Mouse (Mus musculus): ENCODE measurements at regions not wholly inside any gene's neighbourhood (a gene's known extent, or its start where the extent isn't known, plus 50 kb on each side); places are given as distances from the start of the nearest gene placed in this dataset.

DNA sequence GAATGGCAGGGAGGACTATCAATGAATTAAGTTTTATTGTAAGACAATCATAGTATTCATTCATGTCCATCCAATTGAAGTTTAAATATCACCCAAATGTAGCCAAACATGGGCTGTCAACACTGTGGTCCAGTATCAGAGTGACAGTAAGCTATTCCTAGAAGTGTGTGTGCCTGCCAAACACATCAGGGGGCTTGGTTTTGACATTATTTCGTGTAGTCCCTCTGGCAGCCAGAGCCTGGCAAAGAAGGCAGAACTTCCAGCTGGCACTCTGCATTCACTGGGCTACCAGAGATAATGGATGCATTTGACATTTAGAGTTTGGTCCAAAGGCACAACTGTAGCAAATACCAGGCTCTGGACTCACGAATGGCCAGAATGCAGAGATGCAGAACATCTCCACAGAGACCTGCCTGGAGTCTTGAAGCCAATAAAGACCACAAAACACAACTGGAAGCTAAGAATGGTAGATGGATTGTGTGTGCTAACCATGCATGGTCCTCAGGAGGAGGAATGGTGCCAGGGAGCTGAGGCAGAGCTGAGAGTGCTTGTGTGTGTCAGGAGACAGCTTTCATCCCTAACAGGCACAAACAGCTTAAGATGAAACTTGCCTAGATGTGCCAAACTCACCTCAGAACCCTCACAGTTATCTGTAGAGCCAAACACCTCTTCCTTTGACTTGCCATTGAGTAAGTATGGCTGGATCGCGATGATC lies 210.9 kb downstream of the Lrig3 start:
- no peak for DNase-seq

DNA sequence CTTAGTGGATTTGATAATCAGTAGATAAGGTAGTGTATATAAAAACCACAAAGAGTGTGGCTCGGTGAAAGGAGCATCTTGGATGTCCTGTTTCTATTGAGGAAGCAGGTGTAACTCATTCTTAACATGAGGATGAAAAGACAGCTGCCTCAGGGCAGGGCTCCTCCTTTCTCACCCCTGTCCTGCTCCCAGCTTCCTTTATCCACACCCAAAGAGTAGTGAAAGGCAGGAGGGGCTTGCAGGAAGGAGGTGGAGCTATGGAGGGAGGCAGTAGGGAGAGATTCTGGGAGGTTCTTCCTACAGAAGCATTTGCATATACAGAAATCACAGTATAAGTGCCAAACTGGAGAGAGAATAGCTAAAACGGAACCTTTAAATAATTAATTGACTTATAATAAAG lies 216.4 kb downstream of the Lrig3 start:
- no peak for DNase-seq

DNA sequence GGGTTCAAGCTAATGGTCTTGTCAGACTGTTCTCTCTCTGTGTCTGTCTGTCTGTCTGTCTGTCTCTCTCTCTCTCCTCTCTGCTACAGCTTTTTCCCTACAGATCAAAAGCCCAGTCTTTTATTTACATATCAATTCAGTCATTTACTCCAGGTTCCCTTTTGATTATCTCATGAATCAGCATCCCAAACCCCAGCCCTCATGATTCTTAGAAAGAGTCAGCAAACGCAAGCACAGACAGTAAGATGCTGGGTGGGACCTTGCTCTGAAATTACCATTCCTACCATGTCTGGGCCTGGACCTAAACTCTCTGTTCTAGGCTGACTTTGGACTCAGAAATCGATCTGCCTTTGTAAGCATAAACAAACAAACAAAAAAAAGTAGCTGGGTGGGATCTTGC lies 218.0 kb downstream of the Lrig3 start:
- no peak for DNase-seq

DNA sequence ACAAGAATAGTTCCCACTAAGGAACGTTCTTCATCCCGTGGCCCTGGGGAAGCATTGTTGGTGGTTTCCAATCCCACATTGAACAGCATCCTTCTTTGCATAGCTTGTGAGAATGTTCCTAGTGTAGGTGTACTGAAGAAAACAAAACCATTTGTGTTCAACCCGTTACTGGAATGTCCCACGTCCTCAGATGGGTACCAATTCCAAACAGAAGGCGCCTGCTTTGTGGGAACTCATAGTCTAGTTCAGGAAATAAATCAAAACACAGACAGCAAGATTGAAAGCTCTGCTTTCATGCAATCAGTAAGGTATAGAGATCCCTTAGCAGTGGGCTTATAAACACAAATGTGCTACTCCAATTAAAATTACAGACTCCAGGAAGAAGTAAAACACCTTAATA lies 219.4 kb downstream of the Lrig3 start:
- no peak for DNase-seq

DNA sequence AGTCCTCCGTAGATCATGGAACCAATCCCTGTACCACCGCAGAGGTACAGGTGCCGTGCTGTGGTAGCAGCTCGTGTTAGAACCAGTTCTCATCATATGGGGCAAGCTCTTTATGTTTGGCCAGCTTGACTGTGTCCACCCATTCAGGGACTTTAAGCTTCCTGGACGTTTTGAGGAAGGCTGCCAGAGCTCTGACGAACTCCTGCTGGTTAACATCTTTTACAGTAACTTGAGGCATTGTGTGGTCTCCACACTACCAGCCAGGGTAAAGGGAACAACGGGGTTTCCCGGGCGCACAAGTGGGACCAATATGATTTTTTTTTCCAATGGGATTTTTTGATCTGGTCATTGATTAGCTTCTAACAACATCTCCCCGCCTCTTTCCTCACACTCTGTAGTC lies 220.1 kb downstream of the Lrig3 start:
- no peak for DNase-seq

DNA sequence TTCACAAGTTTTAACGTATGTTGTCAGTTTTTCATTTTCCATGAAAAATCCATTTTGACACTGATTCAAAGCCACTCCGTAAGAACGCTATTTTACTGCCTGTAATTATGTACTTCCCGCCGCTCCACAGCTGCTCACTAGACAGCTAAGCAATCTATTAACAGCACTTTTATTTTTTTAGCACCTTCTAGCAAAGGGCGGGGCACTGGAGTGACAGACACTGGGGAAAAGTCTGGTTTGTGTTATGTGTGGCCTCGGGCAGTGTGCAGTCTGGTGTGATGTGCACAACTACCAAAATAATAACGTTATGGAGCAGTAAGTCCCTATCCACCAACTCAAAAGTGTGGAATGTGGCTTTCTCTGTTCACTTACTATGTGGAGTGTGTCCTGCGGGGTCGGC lies 223.0 kb downstream of the Lrig3 start:
- DNase-seq, result no peak
